Mouse (Mus musculus) embryo, embryonic 10.5 days (tissue): ENCODE data around the gene Tspyl4.
A peak's percentile ranks its signal among the peaks of the same experiment; 100 is the strongest.
"Not testable (repeated sequence)": the region's sequence is repeated elsewhere in the genome, so short reads cannot be mapped to it uniquely, and the experiment has no call there.

Source experiments
- DNase-seq: peaks from one replicate; pipeline ENCODE4 v3.0.0-alpha.2; 2015; ENCODE audit warnings: low spot score

The Tspyl4 gene

GRCm38 (mm10) chr10:34297299-34297979, at the start of gene Tspyl4:
Tspyl4 (plus strand) TSS chr10:34297442.
- peak; percentile 97 for DNase-seq

- DNase-seq, result no peak
Observed at GRCm38 (mm10) chr10:34247757-34248156, 49.5 kb upstream of the Tspyl4 start.

- no peak for DNase-seq
Observed at GRCm38 (mm10) chr10:34249594-34249993, 47.6 kb upstream of the Tspyl4 start.

GRCm38 (mm10) chr10:34252833-34253232, 44.4 kb upstream of the Tspyl4 start:
- not testable (repeated sequence) for DNase-seq

GRCm38 (mm10) chr10:34265106-34265505, 32.1 kb upstream of the Tspyl4 start:
- DNase-seq, result no peak

- no peak for DNase-seq
Observed at GRCm38 (mm10) chr10:34267312-34268070, 29.8 kb upstream of the Tspyl4 start.

- no peak for DNase-seq
Observed at GRCm38 (mm10) chr10:34271681-34272080, 25.6 kb upstream of the Tspyl4 start.

GRCm38 (mm10) chr10:34280591-34281175, 16.6 kb upstream of the Tspyl4 start:
- DNase-seq, result peak; percentile 91

GRCm38 (mm10) chr10:34281211-34281961, 15.9 kb upstream of the Tspyl4 start:
- peak; percentile 55 for DNase-seq

- peak; percentile 99 for DNase-seq
Observed at GRCm38 (mm10) chr10:34281962-34282388, 15.3 kb upstream of the Tspyl4 start, which contains the start of gene Tspyl1. Tspyl1 (plus strand) TSS chr10:34282190.

- DNase-seq, result peak; percentile 47
Observed at GRCm38 (mm10) chr10:34282420-34283238, 14.6 kb upstream of the Tspyl4 start.

GRCm38 (mm10) chr10:34296911-34297298, 337 bp upstream of the Tspyl4 start:
- peak; percentile 31 for DNase-seq

- DNase-seq, result peak; percentile 60
Observed at GRCm38 (mm10) chr10:34297980-34298753, 925 bp downstream of the Tspyl4 start.

GRCm38 (mm10) chr10:34300368-34300767, 3.1 kb downstream of the Tspyl4 start:
- DNase-seq, result peak; percentile 55

GRCm38 (mm10) chr10:34307070-34307469, 9.8 kb downstream of the Tspyl4 start:
- DNase-seq, result no peak

GRCm38 (mm10) chr10:34309915-34310685, 12.9 kb downstream of the Tspyl4 start:
- no peak for DNase-seq

- DNase-seq, result no peak
Observed at GRCm38 (mm10) chr10:34312536-34312935, 15.3 kb downstream of the Tspyl4 start.

GRCm38 (mm10) chr10:34316571-34317216, 19.5 kb downstream of the Tspyl4 start:
- peak; percentile 93 for DNase-seq

GRCm38 (mm10) chr10:34317217-34317606, 20.0 kb downstream of the Tspyl4 start:
- DNase-seq, result no peak
